Mouse (Mus musculus) MEL (cell line): Measurements from ENCODE around the gene Bphl.

ENCODE experiments used
- CTCF ChIP-seq, 3 experiments: IDR thresholded peaks in 2 of 3; conservative IDR thresholded peaks in 1 of 3; 2 replicates each; pipeline ENCODE4 v1.5.1; 2011 to 2012; ENCODE audit warnings: low read length in 3 of 3, low read depth in 2 of 3, mild to moderate bottlenecking in 2 of 3, improper control_type of control experiment in 1 of 3, inconsistent platforms in 1 of 3, mixed read lengths in 1 of 3, moderate library complexity in 1 of 3; ENCODE audit not compliant: control insufficient read depth in 1 of 3, insufficient read depth in 1 of 3, poor library complexity in 1 of 3, severe bottlenecking in 1 of 3
- POLR2A ChIP-seq, 2 experiments: IDR thresholded peaks; 2 replicates each; pipeline ENCODE4 v1.6.1; 2011 to 2012; ENCODE audit warnings: low read length in 2 of 2, mild to moderate bottlenecking in 2 of 2, control low read depth in 1 of 2, improper control_type of control experiment in 1 of 2, low read depth in 1 of 2, moderate library complexity in 1 of 2; ENCODE audit not compliant: control insufficient read depth in 1 of 2, insufficient read depth in 1 of 2, poor library complexity in 1 of 2

- TF ChIP-seq POLR2A (IDR thresholded peaks at IDR 0.05; ENCODE audit: control insufficient read depth in 1 of 2, insufficient read depth in 1 of 2, low read depth in 1 of 2, low read length in 2 of 2, poor library complexity in 1 of 2) (no peak), CTCF (IDR thresholded peaks at IDR 0.05 in 2 of 3, conservative IDR thresholded peaks at IDR 0.05 in 1 of 3; ENCODE audit: control insufficient read depth in 1 of 3, insufficient read depth in 1 of 3, low read depth in 2 of 3, low read length in 3 of 3, poor library complexity in 1 of 3, severe bottlenecking in 1 of 3) (no peak)
Observed at GRCm38 (mm10) chr13:34053673-34054282, 16.4 kb downstream of the Bphl start.
